Mouse (Mus musculus) spleen, adult 10 weeks (tissue): Measurements from ENCODE around the gene Vmn1r43. TPM values are rescaled to one million over a fixed set of nuclear protein-coding genes. Genes with fewer than 3 reads are reported as not detected.

ENCODE experiments used
- polyA plus RNA-seq: library from polyadenylated mRNA; stranded (reverse); fragments of 350-450 nt; fragmentation: Illumina TruSeq; extraction: RNeasy Lipid Tissue Mini Kit (QIAGEN cat#74804); gene quantifications from one replicate; pipeline ENCODE4 v1.2.3, GENCODE M21; 2015; ENCODE audit warnings: low replicate concordance; ENCODE audit not compliant: insufficient read depth

Gene Vmn1r43
- polyA plus RNA-seq: not detected

GRCm38 (mm10) chr6:89876313-89876712, at the start of gene Vmn1r43, which contains the start of gene Vmn1r42:
Gene Vmn1r43 (minus strand): TSS chr6:89876413.
Gene Vmn1r42 (minus strand): TSS chr6:89876413.

DNA sequence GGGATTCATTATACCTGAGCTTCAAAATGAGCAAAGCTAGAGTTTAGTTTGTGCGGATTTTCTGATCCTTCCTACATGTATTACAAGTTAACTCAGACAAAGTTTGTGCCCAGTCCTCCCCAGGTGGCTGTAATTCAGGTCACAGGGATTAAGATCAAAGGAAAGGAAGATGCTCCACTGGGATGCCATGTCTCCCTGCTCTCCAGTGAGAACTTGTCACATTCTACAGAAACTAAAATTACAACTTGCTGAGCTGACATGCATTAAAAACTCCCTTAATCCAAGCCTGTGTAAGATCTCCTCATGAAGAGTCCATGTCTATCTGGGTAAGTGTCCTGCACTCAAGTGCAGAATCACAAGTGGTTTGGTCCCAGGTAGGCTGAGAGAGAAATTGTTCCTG, 7.1 kb upstream of the Vmn1r43 start, which contains the start of gene Vmn1r44:
Vmn1r44 (plus strand) TSS at position 301 of the 400 bp plus-strand sequence.

Other genes starting within 250 kb of the Vmn1r43 start
- 5.3 TPM for gene Txnrd3, start 232.4 kb downstream of the Vmn1r43 start, polyA plus RNA-seq
- gene Vmn1r40, start 168.9 kb downstream of the Vmn1r43 start, polyA plus RNA-seq: not detected
- gene Vmn1r41, start 135.6 kb downstream of the Vmn1r43 start, polyA plus RNA-seq: not detected
- gene Vmn1r42, start within 50 bp of the Vmn1r43 start, polyA plus RNA-seq: not detected
- not detected for gene Vmn1r44, start 7.2 kb upstream of the Vmn1r43 start, polyA plus RNA-seq
- not detected for gene Vmn1r45, start 64.2 kb upstream of the Vmn1r43 start, polyA plus RNA-seq
- gene Vmn1r46, start 92.9 kb upstream of the Vmn1r43 start, polyA plus RNA-seq: not detected
- not detected for gene Vmn1r47, start 139.7 kb upstream of the Vmn1r43 start, polyA plus RNA-seq
- gene Vmn1r48, start 160.4 kb upstream of the Vmn1r43 start, polyA plus RNA-seq: not detected
- gene Vmn1r49, start 202.1 kb upstream of the Vmn1r43 start, polyA plus RNA-seq: not detected
- gene Vmn1r50, start 225.0 kb upstream of the Vmn1r43 start, polyA plus RNA-seq: not detected
- gene Vmn1r51, start 246.2 kb upstream of the Vmn1r43 start, polyA plus RNA-seq: not detected